Mouse (Mus musculus) forebrain, embryonic 13.5 days (tissue): ENCODE measurements around the gene Ppp1r9b. TPM values are rescaled to one million over a fixed set of nuclear protein-coding genes. Genes with fewer than 3 reads are reported as not detected.
A peak's percentile ranks its signal among the peaks of the same experiment; 100 is the strongest.

Source experiments
- ATAC-seq: fragments of 200-750 bp; cut with Nextera tagmentation; 2 replicates; pipeline ENCODE4 v1.8.0; 2017
- H3K27ac ChIP-seq: fragments of 300-500 bp; sonication (generic); 2 replicates; pipeline ENCODE4 v1.5.1; 2015; ENCODE audit warnings: inconsistent platforms, mild to moderate bottlenecking, moderate library complexity
- H3K27me3 ChIP-seq: fragments of 300-500 bp; sonication (generic); 2 replicates; pipeline ENCODE4 v1.6.1; 2015; ENCODE audit warnings: mild to moderate bottlenecking, inconsistent platforms
- H3K36me3 ChIP-seq: fragments of 300-500 bp; sonication (generic); 2 replicates; pipeline ENCODE4 v1.6.1; 2015; ENCODE audit warnings: mild to moderate bottlenecking, inconsistent platforms; ENCODE audit not compliant: poor library complexity, severe bottlenecking
- H3K4me1 ChIP-seq: fragments of 300-500 bp; sonication (generic); 2 replicates; pipeline ENCODE4 v1.6.1; 2015; ENCODE audit warnings: inconsistent platforms
- H3K4me2 ChIP-seq: fragments of 300-500 bp; sonication (generic); 2 replicates; pipeline ENCODE4 v1.6.1; 2015; ENCODE audit warnings: inconsistent platforms, mild to moderate bottlenecking, moderate library complexity
- H3K4me3 ChIP-seq: fragments of 300-500 bp; sonication (generic); 2 replicates; pipeline ENCODE4 v1.5.1; 2015; ENCODE audit warnings: mild to moderate bottlenecking, inconsistent platforms
- H3K9ac ChIP-seq: fragments of 300-500 bp; sonication (generic); 2 replicates; pipeline ENCODE4 v1.6.1; 2015; ENCODE audit warnings: mild to moderate bottlenecking, inconsistent platforms
- H3K9me3 ChIP-seq: fragments of 300-500 bp; sonication (generic); replicated peaks from 2 replicates; pipeline ENCODE4 v1.6.1; 2016; ENCODE audit warnings: inconsistent platforms
- WGBS: fragments of 180-500 bp; shearing (Covaris S2); methylation state at CpG from one replicate; pipeline ENCODE4 v1.1.7; 2015; 5-methylcytosine and 5-hydroxymethylcytosine counted together
- polyA plus RNA-seq: library from polyadenylated mRNA; unstranded; fragments of >200 nt; fragmentation: Nextera tagmentation; extraction: Ambion mirVana; gene quantifications from 2 replicates; pipeline ENCODE4 v1.2.1, GENCODE M21; 2015

The Ppp1r9b gene
- polyA plus RNA-seq, 1 experiment from 2014 or later = 16.3 TPM

- Histone ChIP-seq H3K36me3 (peaks cover 38% of the 10 kb centered on the region), H3K9me3 (no peaks in the 10 kb centered on the region), H3K4me1 (peaks cover 24% of the 10 kb centered on the region), H3K4me3 (no peak overlapping the region), H3K4me2 (no peak overlapping the region), H3K9ac (peak overlapping the region; percentile 26; the same call in 1 of the 2 replicates), H3K27ac (peak overlapping the region; percentile 41), H3K27me3 (no peaks in the 10 kb centered on the region)
- ATAC-seq = 0 out of 2 replicates have a peak, but pooled peaks have one; percentile 31
- WGBS = 35% methylated on average over 13 of the region's 13 CpGs
Observed at GRCm38 (mm10) chr11:95027850-95028470, 37.1 kb downstream of the Ppp1r9b start.

- WGBS = 30% methylated on average over 6 of the region's 6 CpGs
- H3K4me1 ChIP-seq = peaks cover 12% of the 10 kb centered on the region
Observed at GRCm38 (mm10) chr11:95032945-95033344, 42.1 kb downstream of the Ppp1r9b start.

GRCm38 (mm10) chr11:95033617-95034016 is 42.8 kb downstream of the Ppp1r9b start:
- Histone ChIP-seq H3K4me2 (no peak overlapping the region), H3K36me3 (0 out of 2 replicates have a peak, but pooled peaks cover 14% of the 10 kb centered on the region), H3K27ac (no peak overlapping the region), H3K4me1 (peaks cover 5% of the 10 kb centered on the region), H3K4me3 (no peak overlapping the region), H3K9ac (no peak overlapping the region), H3K9me3 (no peaks in the 10 kb centered on the region), H3K27me3 (no peaks in the 10 kb centered on the region)
- ATAC-seq = no peak
- WGBS = 83% methylated on average over 14 of the region's 14 CpGs

More at GRCm38 (mm10) chr11:95032945-95033344, 42.1 kb downstream of the Ppp1r9b start:
- Histone ChIP-seq H3K27ac (no peak overlapping the region), H3K4me3 (no peak overlapping the region), H3K4me2 (no peak overlapping the region), H3K27me3 (no peaks in the 10 kb centered on the region), H3K9me3 (no peaks in the 10 kb centered on the region), H3K9ac (no peak overlapping the region), H3K36me3 (0 out of 2 replicates have a peak, but pooled peaks cover 14% of the 10 kb centered on the region)
- no peak for ATAC-seq

- H3K27me3 ChIP-seq = no peaks in the 10 kb centered on the region
- H3K9ac ChIP-seq = no peak overlapping the region
- H3K4me3 ChIP-seq = no peak overlapping the region
- H3K9me3 ChIP-seq = no peaks in the 10 kb centered on the region
- no peak overlapping the region for H3K4me2 ChIP-seq
- WGBS = 62% methylated on average over 10 of the region's 10 CpGs
- peaks cover 5% of the 10 kb centered on the region for H3K4me1 ChIP-seq
- 0 out of 2 replicates have a peak, but pooled peaks cover 13% of the 10 kb centered on the region for H3K36me3 ChIP-seq
- H3K27ac ChIP-seq = no peak overlapping the region
- no peak for ATAC-seq
Observed at GRCm38 (mm10) chr11:95034902-95035301, 44.1 kb downstream of the Ppp1r9b start.

GRCm38 (mm10) chr11:95036521-95036920 is 45.7 kb downstream of the Ppp1r9b start:
- H3K4me3 ChIP-seq = no peak overlapping the region
- H3K27me3 ChIP-seq = no peaks in the 10 kb centered on the region
- H3K36me3 ChIP-seq = 0 out of 2 replicates have a peak, but pooled peaks cover 13% of the 10 kb centered on the region
- 90% methylated on average over 5 of the region's 5 CpGs for WGBS
- peaks cover 15% of the 10 kb centered on the region for H3K4me1 ChIP-seq
- no peak overlapping the region for H3K27ac ChIP-seq
- H3K4me2 ChIP-seq = no peak overlapping the region
- no peaks in the 10 kb centered on the region for H3K9me3 ChIP-seq
- no peak for ATAC-seq
- 0 out of 2 replicates have a peak overlapping the region, but pooled peaks have one; percentile 5 for H3K9ac ChIP-seq

GRCm38 (mm10) chr11:95037306-95037705 is 46.5 kb downstream of the Ppp1r9b start:
- Histone ChIP-seq H3K27ac (peak overlapping the region; percentile 40; the same call in 1 of the 2 replicates), H3K4me3 (no peak overlapping the region), H3K4me1 (peaks cover 21% of the 10 kb centered on the region), H3K9ac (no peak overlapping the region), H3K36me3 (0 out of 2 replicates have a peak, but pooled peaks cover 13% of the 10 kb centered on the region), H3K4me2 (no peak overlapping the region), H3K9me3 (no peaks in the 10 kb centered on the region), H3K27me3 (no peaks in the 10 kb centered on the region)
- 45% methylated on average over 6 of the region's 6 CpGs for WGBS
- ATAC-seq = no peak

- ATAC-seq = no peak
- Histone ChIP-seq H3K9me3 (no peaks in the 10 kb centered on the region), H3K27me3 (no peaks in the 10 kb centered on the region), H3K36me3 (0 out of 2 replicates have a peak, but pooled peaks cover 13% of the 10 kb centered on the region), H3K27ac (no peak overlapping the region), H3K4me1 (peaks cover 21% of the 10 kb centered on the region), H3K4me2 (no peak overlapping the region), H3K9ac (no peak overlapping the region), H3K4me3 (no peak overlapping the region)
- 64% methylated on average over 14 of the region's 14 CpGs for WGBS
Observed at GRCm38 (mm10) chr11:95038156-95038817, 47.5 kb downstream of the Ppp1r9b start.

- Histone ChIP-seq H3K36me3 (0 out of 2 replicates have a peak, but pooled peaks cover 13% of the 10 kb centered on the region), H3K27ac (no peak overlapping the region), H3K4me2 (no peak overlapping the region), H3K4me3 (no peak overlapping the region), H3K9me3 (no peaks in the 10 kb centered on the region), H3K4me1 (peaks cover 21% of the 10 kb centered on the region), H3K9ac (no peak overlapping the region), H3K27me3 (no peaks in the 10 kb centered on the region)
- ATAC-seq = no peak
- 84% methylated on average over 13 of the region's 13 CpGs for WGBS
Observed at GRCm38 (mm10) chr11:95038818-95039655, 48.2 kb downstream of the Ppp1r9b start.

GRCm38 (mm10) chr11:95039766-95040165 is 48.9 kb downstream of the Ppp1r9b start:
- no peak overlapping the region for H3K4me3 ChIP-seq
- no peak overlapping the region for H3K27ac ChIP-seq
- 0 out of 2 replicates have a peak, but pooled peaks cover 13% of the 10 kb centered on the region for H3K36me3 ChIP-seq
- ATAC-seq = no peak
- peak overlapping the region; percentile 83 for H3K4me2 ChIP-seq
- peak overlapping the region; percentile 68; the same call in 1 of the 2 replicates for H3K9ac ChIP-seq
- peaks cover 21% of the 10 kb centered on the region for H3K4me1 ChIP-seq
- no peaks in the 10 kb centered on the region for H3K9me3 ChIP-seq
- WGBS = 85% methylated on average over 4 of the region's 4 CpGs
- H3K27me3 ChIP-seq = no peaks in the 10 kb centered on the region

GRCm38 (mm10) chr11:95040491-95041138 is 49.8 kb downstream of the Ppp1r9b start:
- ATAC-seq = 0 out of 2 replicates have a peak, but pooled peaks have one; percentile 11
- Histone ChIP-seq H3K27ac (peak overlapping the region; percentile 33; the same call in 1 of the 2 replicates), H3K27me3 (0 out of 2 replicates have a peak, but pooled peaks cover 3% of the 10 kb centered on the region)

GRCm38 (mm10) chr11:95041139-95041609 is 50.3 kb downstream of the Ppp1r9b start, which contains the start of gene Pdk2:
Pdk2 (minus strand) TSS chr11:95041354.
- Histone ChIP-seq H3K4me1 (peaks cover 21% of the 10 kb centered on the region), H3K4me2 (peak within 1 kb of the TSS; percentile 83), H3K9ac (peak within 1 kb of the TSS; percentile 68), H3K9me3 (no peaks in the 10 kb centered on the region), H3K4me3 (peak within 1 kb of the TSS; percentile 68), H3K27me3 (0 out of 2 replicates have a peak, but pooled peaks cover 3% of the 10 kb centered on the region), H3K27ac (peak within 1 kb of the TSS; percentile 33; the same call in 1 of the 2 replicates), H3K36me3 (0 out of 2 replicates have a peak, but pooled peaks cover 9% of the 10 kb centered on the region)
- peak; percentile 98 for ATAC-seq
- under 1% methylated on average over 41 of the region's 41 CpGs for WGBS

More at GRCm38 (mm10) chr11:95040491-95041138, 49.8 kb downstream of the Ppp1r9b start:
- Histone ChIP-seq H3K9me3 (no peaks in the 10 kb centered on the region), H3K9ac (peak overlapping the region; percentile 68), H3K36me3 (0 out of 2 replicates have a peak, but pooled peaks cover 13% of the 10 kb centered on the region), H3K4me2 (peak overlapping the region; percentile 83), H3K4me1 (peaks cover 21% of the 10 kb centered on the region), H3K4me3 (peak overlapping the region; percentile 68)
- WGBS = 1% methylated on average over 20 of the region's 20 CpGs
